Mouse (Mus musculus) layer of hippocampus, adult 6 months (tissue): ENCODE results near the gene Inhba. TPM values are rescaled to one million over a fixed set of nuclear protein-coding genes. Genes with fewer than 3 reads are reported as not detected.

Experiments used
- long read RNA-seq, 2 experiments: library from polyadenylated mRNA; unstranded; transcript quantifications; one replicate each; pipeline ENCODE4 v2.0.0; 2019 to 2020
- polyA plus RNA-seq: library from polyadenylated mRNA; unstranded; fragments of <200 nt; fragmentation: Nextera tagmentation; gene quantifications from 2 replicates; pipeline ENCODE4 v1.2.3, GENCODE M21; 2021

Inhba gene
- 4.0 and 4.5 TPM in 2 replicates for polyA plus RNA-seq
- long read RNA-seq, experiment 1, partial matches to known transcripts = 1 of 5 reads
- long read RNA-seq, experiment 1, other reads (novel, unspliced or antisense) = 4 of 5 reads
- long read RNA-seq, experiment 2, transcript Inhba-202 (3 exons, 1,529 nt) = major isoform, 8 of 33 reads
- long read RNA-seq, experiment 2, partial matches to known transcripts = 16 of 33 reads
- long read RNA-seq, experiment 2, other reads (novel, unspliced or antisense) = 9 of 33 reads

GRCm38 (mm10) chr13:16011372-16012242 lies at the start of gene Inhba:
Gene Inhba (plus strand): TSS chr13:16011851.

